Mouse (Mus musculus): Measurements from ENCODE around the gene Man2a1.

GRCm38 (mm10) chr17:64601091-64601750 lies 685 bp downstream of the Man2a1 start:
- TF ChIP-seq CTCF (IDR thresholded peaks at IDR 0.05; ENCODE audit: low read depth, low read length) (no peak), POLR2A (IDR thresholded peaks at IDR 0.05; ENCODE audit: extremely low read depth, insufficient read depth, low read length) (0 out of 2 replicates have a peak, but pooled peaks have one; percentile 3)
